Mouse (Mus musculus) left cerebral cortex, postnatal 36 days (tissue): Measurements from ENCODE around the gene Myl7. TPM values are rescaled to one million over a fixed set of nuclear protein-coding genes. Genes with fewer than 3 reads are reported as not detected.

Source experiments
- DNase-seq, 2 experiments: peaks; one replicate each; pipeline ENCODE4 v3.0.0; 2021 to 2022; ENCODE audit warnings: low spot score in 2 of 2, mixed read lengths in 1 of 2
- intact Hi-C: fragments of 180-260 bp; cut with DNase I; formaldehyde crosslinking; loops from one replicate; pipeline ENCODE4 v1.15.1; 2025
- total RNA-seq, 2 experiments: library from RNA; stranded (reverse); gene quantifications; 2 replicates each; pipeline ENCODE4 v1.2.3; 2021

Gene Myl7
- total RNA-seq, 2 experiments from 2014 or later: not detected

DNA sequence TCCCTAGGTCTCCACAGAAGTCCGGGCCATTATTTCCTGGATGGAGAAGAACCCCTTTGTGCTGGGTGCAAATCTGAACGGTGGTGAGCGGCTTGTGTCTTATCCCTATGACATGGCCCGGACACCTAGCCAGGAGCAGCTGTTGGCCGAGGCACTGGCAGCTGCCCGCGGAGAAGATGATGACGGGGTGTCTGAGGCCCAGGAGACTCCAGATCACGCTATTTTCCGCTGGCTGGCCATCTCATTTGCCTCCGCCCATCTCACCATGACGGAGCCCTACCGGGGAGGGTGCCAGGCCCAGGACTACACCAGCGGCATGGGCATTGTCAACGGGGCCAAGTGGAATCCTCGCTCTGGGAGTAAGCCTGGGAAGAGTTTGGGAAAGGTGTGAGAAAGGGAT, 28.5 kb downstream of the Myl7 start:
- intact Hi-C loops: no loop called here
- DNase-seq: no peak

GRCm38 (mm10) chr11:5869331-5869730, 29.3 kb downstream of the Myl7 start:
- intact Hi-C loops: no loop called here
- DNase-seq: no peak

- DNase-seq: no peak
- intact Hi-C loops: no loop called here
These were observed 30.3 kb downstream of the Myl7 start for GRCm38 (mm10) chr11:5868324-5868723.

DNA sequence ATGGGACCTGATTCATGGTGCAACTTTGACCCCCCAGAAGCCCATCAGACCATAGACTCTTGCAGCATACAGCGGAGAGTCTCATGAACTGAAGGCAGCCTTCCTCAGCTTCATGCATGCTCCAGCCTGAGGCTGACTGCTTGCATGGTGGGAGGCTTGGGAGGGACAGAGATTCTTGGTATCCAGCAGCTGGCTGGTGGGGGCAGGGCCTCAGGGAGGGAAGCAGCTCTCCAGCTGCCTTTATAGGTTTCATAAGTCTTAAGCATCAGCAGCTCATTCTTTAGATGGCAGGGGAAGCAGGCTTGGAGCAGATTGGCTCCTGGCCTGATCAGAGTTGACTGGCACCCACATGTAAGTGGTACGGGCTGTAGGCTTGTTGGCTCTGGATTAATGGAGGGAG, 31.4 kb downstream of the Myl7 start:
- intact Hi-C loops: no loop called here
- DNase-seq: no peak

DNA sequence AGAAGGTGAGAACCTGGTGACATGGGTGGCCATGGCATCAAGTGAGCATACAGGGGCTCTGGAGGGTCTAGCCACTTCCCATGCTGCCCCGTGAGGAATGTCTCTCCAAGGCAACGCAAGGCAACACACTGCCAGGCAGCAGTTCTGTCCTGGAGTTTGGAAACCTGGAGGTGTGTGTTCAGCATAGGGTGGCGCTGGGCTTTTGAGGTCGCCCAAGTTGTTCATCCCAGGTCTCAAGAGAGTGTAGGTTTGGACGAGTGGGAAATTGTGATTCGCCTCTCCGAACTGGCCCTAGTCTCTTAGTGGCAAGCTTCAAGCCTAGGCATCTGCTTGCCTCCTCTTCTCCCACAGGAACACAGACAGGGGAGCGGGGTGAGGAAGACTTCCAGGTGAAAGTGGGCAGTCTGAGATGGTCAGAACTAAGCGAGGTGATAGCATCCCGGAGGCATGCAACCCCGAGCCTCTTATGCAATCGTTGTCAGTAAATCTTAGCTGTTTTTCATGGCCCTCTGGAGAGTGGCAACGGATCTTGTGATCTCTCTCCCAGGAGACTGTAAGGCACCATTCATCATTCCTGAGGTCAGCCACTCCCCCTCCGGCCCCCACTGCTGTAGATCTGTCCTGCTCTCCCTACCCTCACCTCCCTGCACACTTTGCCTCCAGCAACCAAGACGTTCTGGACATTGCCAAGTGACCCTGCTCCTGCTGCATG, 36.0 kb downstream of the Myl7 start:
- intact Hi-C loops: no loop called here

DNA sequence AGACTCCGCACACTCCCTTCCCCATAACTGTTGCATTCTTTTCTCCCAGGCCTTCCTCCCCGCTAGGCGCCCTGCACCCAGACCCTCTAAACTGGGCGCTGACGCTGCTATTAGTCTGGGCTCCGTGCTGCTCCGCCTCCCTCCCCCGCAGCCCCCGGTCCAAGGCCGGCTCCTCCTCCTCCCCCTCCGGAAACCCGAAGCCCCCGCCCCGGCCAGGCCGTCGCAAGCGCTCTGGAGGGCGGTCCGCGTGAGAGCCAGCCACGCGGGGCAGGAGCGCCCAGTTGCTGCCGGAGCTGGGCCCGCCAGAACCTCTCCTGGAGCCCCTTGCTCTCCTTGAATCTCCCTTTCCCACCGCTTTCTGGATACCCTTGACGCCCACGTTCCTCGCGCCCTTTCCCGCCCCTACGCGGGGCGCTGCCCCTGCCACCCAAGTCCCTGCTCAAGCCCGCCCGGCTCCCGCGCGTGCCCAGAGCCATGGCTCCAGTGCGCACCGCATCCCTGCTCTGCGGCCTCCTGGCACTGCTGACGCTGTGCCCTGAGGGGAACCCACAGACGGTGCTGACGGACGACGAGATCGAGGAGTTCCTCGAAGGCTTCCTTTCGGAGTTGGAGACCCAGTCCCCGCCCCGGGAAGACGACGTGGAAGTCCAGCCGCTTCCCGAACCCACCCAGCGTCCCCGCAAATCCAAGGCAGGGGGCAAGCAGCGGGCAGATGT, 36.7 kb downstream of the Myl7 start, which contains the start of gene Aebp1:
Gene Aebp1 (plus strand): TSS at position 270 of the 716 bp plus-strand sequence.
- intact Hi-C loops: no loop called here
- DNase-seq: no peak

More for the DNA sequence above, 36.0 kb downstream of the Myl7 start:
- DNase-seq: no peak

DNA sequence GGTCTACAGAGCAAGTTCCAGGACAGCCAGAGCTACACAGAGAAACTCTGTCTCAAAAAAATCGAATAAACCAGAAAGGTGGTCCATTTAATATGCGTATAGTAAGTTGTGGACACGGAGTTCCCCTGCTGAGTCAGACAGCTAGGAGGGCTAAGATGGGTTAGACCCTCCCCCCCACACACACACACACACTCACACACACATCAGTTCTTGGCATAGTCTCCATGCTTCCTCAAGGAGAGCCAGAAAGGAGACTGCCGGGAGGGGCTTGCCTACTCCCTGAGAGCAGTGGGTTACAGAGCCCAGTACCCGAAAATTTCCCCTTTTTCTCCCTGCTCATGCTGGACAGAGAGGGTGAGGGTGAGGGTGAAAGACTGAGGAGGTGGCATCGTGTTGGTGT, 37.9 kb downstream of the Myl7 start:
- intact Hi-C loops: no loop called here
- DNase-seq: no peak

DNA sequence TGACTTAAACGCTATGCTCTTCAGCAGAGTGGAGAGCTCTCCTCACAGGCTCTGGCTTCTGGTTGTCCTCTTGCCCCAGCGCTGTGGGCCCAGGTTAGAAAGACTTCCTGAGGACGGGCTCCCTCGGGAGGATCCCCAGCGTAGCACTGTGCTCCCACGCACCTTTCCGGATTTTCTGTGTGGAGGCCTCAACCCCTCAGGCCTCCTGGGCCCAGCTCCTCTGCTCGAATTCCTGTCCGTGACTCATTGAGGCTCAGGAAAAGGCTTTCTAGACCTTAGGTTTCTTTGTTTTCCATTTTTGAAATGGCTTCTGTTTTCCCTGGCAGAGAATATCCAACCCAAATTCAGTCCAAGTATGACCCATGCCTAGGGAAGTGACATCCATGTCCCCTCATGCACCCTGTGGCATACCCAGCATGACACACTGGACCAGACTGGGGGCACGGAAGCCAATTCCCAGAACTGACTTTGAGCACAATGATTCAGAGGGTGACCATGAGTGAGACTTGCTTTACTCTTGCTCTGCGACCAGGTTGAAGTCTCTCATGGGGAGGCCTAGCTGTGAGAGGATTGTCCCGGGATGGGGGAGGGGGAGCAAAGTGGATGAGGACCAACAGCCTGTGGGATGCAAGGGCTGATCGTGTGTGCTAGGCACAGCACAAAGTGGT, 38.6 kb downstream of the Myl7 start:
- intact Hi-C loops: no loop called here
- DNase-seq: no peak

- intact Hi-C loops: no loop called here
- DNase-seq: no peak
These were observed 39.9 kb downstream of the Myl7 start for GRCm38 (mm10) chr11:5858723-5859122.

- DNase-seq: no peak
- intact Hi-C loops: no loop called here
These were observed 42.0 kb downstream of the Myl7 start for GRCm38 (mm10) chr11:5856479-5857130.

GRCm38 (mm10) chr11:5855902-5856301, 42.7 kb downstream of the Myl7 start:
- peak; percentile 24 to 38 for DNase-seq
- intact Hi-C loops: no loop called here

GRCm38 (mm10) chr11:5855481-5855880, 43.1 kb downstream of the Myl7 start:
- intact Hi-C loops: no loop called here
- DNase-seq: no peak

DNA sequence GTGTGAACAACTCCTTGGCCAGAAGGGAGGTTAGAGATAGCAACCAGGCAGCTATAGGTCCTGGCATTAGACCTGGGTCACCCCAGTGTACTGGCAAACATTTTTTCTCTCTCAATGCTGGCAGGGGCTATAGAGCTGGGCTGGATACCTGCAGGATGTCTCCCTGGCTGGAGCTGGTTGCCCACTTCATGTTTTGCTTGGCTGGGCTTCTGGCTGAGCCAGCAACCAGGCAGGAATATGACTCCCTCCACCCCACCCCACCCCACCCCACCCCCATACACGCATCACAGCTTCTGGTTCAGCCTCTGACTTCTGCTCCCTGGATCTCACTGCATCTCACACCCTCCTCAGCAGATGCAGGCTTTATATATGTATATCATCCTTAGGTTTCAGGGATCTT, 46.3 kb downstream of the Myl7 start:
- intact Hi-C loops: no loop called here
- no peak for DNase-seq

DNA sequence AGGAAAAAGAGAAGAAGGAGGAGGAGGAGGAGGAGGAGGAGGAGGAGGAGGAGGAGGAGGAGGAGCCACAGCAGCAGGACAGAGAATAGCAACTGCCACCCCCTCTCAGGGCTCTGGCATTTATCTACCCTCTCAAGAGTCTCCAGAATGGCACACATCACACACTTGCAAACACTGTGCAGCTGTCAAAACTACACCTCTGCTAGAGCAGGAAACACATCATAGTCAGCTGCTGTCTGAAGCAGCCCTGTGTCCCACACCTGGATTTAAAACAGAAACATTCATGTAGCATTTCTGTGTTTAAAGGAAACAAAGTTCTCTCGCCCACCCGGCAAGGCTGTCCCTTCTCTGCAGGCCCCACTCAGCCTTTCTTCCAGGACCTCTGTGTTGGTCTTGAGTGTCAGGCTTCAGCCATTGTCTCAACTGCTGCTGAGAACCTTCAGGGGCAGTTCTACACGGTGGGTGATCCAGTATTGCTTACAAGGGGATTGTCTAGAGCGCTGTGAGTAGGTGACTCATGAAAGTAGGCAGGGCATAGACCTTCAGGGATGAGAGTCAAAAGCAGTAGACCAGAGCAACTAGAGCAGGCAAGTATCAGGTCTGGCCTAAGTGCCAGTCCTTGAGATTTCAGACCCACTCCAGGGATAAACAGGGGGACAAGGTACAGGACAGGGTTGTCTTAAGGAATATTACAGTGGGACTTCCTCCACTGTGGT, 47.4 kb downstream of the Myl7 start:
- intact Hi-C loops: no loop called here
- no peak for DNase-seq

- intact Hi-C loops: no loop called here
- no peak for DNase-seq
These were observed 48.1 kb downstream of the Myl7 start for GRCm38 (mm10) chr11:5850452-5850851.

DNA sequence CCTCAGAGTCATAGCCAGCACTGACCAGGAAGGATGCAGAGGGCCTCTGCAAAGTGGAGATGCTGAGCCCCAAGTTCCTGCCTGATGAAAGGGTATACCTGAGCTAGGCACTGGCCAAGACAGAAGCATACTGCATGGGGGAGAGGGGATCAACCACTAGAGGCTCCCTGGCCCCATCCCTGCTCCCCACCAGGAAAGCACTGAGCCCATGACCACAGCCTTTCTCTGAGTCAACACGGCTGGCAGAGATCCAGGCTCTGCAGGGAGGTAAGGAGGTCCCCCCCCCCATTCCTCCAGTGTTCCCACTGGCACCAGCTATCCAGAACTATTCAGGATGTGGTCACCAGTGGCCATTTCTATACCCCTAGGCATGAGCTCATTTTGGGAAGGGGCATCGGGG, 49.3 kb downstream of the Myl7 start:
- no peak for DNase-seq
- intact Hi-C loops: no loop called here

DNA sequence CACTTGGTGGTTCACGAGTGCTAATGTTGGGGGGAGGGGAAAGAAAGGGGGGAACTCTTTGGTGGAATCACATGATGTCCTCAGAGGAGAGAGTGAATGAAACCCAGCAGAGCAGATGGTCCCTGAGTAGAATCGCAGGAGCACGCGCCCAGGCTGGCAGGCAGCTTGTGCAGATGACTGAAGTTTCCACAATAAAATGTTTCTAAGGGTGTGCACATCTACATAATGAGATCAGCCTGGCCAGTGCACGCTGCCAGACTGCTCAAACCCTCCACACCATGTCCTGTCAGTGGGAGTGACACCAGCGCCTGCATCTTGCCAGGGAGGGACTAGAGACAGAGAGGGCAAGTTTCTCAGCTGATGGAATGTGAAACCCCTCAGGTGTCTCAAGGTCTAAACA, 49.8 kb downstream of the Myl7 start:
- peak; percentile 36 to 50 for DNase-seq
- intact Hi-C loops: no loop called here

GRCm38 (mm10) chr11:5846639-5847345, 51.8 kb downstream of the Myl7 start:
- intact Hi-C loops: no loop called here

More at GRCm38 (mm10) chr11:5846639-5847345, 51.8 kb downstream of the Myl7 start:
- no peak for DNase-seq
